Mouse (Mus musculus) lung, embryonic 15.5 days (tissue): ENCODE measurements around the gene Taf15. TPM values are rescaled to one million over a fixed set of nuclear protein-coding genes. Genes with fewer than 3 reads are reported as not detected.

ENCODE experiments used
- ATAC-seq: fragments of 200-750 bp; cut with Nextera tagmentation; 2 replicates; pipeline ENCODE4 v1.8.0; 2017; ENCODE audit warnings: moderate number of reproducible peaks, borderline replicate concordance; ENCODE audit not compliant: low FRiP score, low TSS enrichment; ENCODE audit errors: extremely low read depth
- H3K27ac ChIP-seq: fragments of 300-500 bp; sonication (generic); 2 replicates; pipeline ENCODE4 v1.5.1; 2015; ENCODE audit warnings: moderate library complexity, mild to moderate bottlenecking, inconsistent platforms
- H3K27me3 ChIP-seq: fragments of 300-500 bp; sonication (generic); 2 replicates; pipeline ENCODE4 v1.6.1; 2015; ENCODE audit warnings: inconsistent platforms
- H3K36me3 ChIP-seq: fragments of 300-500 bp; sonication (generic); 2 replicates; pipeline ENCODE4 v1.6.1; 2015; ENCODE audit warnings: inconsistent platforms
- H3K4me1 ChIP-seq: fragments of 300-500 bp; sonication (generic); 2 replicates; pipeline ENCODE4 v1.6.1; 2015; ENCODE audit warnings: inconsistent platforms
- H3K4me2 ChIP-seq: fragments of 300-500 bp; sonication (generic); 2 replicates; pipeline ENCODE4 v1.6.1; 2015; ENCODE audit warnings: inconsistent platforms, mild to moderate bottlenecking, moderate library complexity
- H3K4me3 ChIP-seq: fragments of 300-500 bp; sonication (generic); 2 replicates; pipeline ENCODE4 v1.5.1; 2015; ENCODE audit warnings: mild to moderate bottlenecking, inconsistent platforms
- H3K9ac ChIP-seq: fragments of 300-500 bp; sonication (generic); 2 replicates; pipeline ENCODE4 v1.6.1; 2015; ENCODE audit warnings: inconsistent platforms
- H3K9me3 ChIP-seq: fragments of 300-500 bp; sonication (generic); 2 replicates; pipeline ENCODE4 v1.6.1; 2016; ENCODE audit warnings: inconsistent platforms
- WGBS: fragments of 180-500 bp; shearing (Covaris S2); methylation state at CpG from one replicate; pipeline ENCODE4 v1.1.7; 2015; 5-methylcytosine and 5-hydroxymethylcytosine counted together
- polyA plus RNA-seq: library from polyadenylated mRNA; unstranded; fragments of >200 nt; fragmentation: Nextera tagmentation; extraction: Ambion mirVana; gene quantifications from 2 replicates; pipeline ENCODE4 v1.2.1, GENCODE M21; 2015

Gene Taf15
- polyA plus RNA-seq, 1 experiment from 2014 or later: 11.3 TPM

DNA sequence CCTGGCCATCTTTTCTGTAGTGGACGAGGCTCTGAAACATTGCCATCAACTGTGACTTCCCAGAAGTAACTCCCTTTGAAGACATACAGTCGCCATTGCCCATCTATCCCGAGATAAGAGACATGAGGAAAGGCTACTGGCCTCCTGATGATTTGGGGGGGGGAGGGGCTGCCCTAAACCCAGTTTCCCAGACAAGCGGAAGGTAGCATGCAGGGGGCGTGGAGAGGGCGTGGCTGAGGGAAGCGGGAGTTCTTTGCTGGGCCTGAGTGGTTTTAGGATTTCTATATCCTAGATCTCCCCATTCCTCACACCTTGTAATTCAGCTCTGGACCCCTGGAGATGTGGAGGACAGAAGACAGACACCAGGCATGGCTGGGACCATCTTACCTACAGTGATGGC, 29.1 kb upstream of the Taf15 start:
- no peak for ATAC-seq
- 11% methylated on average over 7 of the region's 7 CpGs for whole genome bisulfite sequencing
- H3K4me1 ChIP-seq: peaks cover 34% of the 10 kb centered on the region
- no peaks in the 10 kb centered on the region for H3K36me3 ChIP-seq
- H3K27me3 ChIP-seq: peaks cover 54% of the 10 kb centered on the region
- no peak overlapping the region for H3K9ac ChIP-seq
- no peak overlapping the region for H3K27ac ChIP-seq
- no peak overlapping the region for H3K4me2 ChIP-seq
- H3K9me3 ChIP-seq: no peaks in the 10 kb centered on the region
- no peak overlapping the region for H3K4me3 ChIP-seq

DNA sequence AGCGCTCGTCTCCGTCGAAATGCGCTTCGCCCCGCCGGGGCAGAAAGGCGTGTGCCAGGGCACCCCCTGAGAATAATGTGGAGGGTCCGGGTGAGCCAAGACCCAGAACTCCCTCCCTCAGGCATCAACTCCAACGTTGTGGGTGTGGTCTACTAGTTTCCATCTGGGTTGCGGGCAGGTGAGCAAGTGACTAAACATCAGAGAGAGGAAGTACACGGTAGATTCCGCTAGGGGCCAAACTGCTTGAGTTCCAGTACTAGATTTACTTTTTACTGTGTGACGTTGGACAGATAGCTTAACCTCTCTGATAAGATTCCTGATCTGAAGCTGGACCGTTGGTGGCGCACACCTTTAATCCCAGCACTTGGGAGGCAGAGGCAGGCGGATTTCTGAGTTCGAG, 27.9 kb upstream of the Taf15 start:
- H3K4me3 ChIP-seq: peak overlapping the region; percentile 13
- H3K27me3 ChIP-seq: peaks cover 54% of the 10 kb centered on the region
- no peaks in the 10 kb centered on the region for H3K9me3 ChIP-seq
- WGBS: 27% methylated on average over 19 of the region's 19 CpGs
- no peak overlapping the region for H3K27ac ChIP-seq
- peaks cover 44% of the 10 kb centered on the region for H3K4me1 ChIP-seq
- H3K9ac ChIP-seq: no peak overlapping the region
- no peaks in the 10 kb centered on the region for H3K36me3 ChIP-seq
- H3K4me2 ChIP-seq: peak overlapping the region; percentile 47
- ATAC-seq: no peak

DNA sequence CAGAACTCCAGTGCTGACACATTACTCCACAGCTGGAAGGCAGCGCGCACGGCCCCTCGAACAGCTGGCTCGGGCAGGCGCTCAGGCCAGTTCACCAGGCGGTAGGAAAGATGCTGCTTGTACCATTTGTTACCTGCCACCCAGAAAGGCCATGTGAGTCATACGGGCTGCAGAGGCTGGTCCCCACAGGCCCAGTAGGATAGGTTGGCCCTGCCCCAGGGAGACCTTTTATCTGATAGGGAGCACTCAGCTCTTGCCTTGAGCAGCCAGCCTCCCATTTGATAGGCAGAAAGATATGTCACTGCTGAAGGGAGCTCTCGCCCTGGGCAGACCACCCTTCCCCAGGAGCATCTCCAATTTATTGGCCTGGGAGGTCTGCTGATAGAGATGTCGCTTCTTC, 25.3 kb upstream of the Taf15 start:
- 62% methylated on average over 10 of the region's 10 CpGs for WGBS
- Histone ChIP-seq H3K36me3 (no peaks in the 10 kb centered on the region), H3K27ac (peak overlapping the region; percentile 38), H3K4me2 (no peak overlapping the region; the same call in 1 of the 2 replicates), H3K9ac (no peak overlapping the region), H3K4me3 (no peak overlapping the region), H3K27me3 (peaks cover 36% of the 10 kb centered on the region), H3K4me1 (peaks cover 41% of the 10 kb centered on the region), H3K9me3 (no peaks in the 10 kb centered on the region)
- 0 out of 2 replicates have a peak, but pooled peaks have one; percentile 15 for ATAC-seq

DNA sequence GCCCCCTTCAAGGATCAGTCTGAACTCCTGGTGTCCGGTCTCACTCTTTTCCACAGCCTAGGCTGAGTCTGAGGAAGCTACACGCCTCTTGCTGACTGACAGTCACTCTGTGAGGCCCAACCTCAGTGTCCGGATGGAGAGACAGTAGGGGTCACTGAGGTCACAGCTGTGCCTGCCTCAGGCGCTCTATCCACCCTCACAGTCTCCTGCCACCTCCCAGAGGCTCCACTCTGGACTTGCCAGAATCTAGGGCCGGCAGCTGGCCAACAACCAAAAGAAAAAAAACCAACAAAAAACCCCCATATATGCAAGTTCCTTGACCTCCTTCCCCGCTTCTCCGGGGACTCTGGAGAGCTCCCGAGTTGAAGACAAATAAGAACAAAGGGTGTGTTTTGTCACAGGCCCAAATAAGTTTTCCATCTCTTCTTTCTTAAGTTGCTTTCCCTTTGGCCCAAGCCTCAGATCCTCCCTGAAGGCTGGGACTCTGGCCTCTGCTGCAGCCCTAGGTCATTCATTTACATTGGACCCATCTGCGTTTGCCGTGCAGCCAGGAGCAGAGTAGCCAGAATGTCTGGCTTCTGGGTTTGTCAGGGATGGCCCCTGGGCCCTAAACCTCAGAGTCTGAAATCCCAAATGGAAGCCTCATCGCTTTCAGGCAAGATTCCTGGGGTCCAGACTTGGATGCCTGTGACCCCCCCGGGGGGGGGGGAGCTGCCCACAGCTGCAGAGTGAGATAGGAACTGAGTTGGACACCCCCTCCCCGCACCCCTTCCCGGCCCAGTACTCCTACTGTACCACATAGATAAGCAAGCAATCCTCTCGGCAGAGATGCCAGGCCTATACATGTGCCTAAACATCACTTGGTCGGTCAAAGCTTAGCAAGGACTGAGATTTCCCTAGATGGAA, 24.6 kb upstream of the Taf15 start:
- 22% methylated on average over 16 of the region's 16 CpGs for WGBS
- H3K9ac ChIP-seq: no peak overlapping the region

DNA sequence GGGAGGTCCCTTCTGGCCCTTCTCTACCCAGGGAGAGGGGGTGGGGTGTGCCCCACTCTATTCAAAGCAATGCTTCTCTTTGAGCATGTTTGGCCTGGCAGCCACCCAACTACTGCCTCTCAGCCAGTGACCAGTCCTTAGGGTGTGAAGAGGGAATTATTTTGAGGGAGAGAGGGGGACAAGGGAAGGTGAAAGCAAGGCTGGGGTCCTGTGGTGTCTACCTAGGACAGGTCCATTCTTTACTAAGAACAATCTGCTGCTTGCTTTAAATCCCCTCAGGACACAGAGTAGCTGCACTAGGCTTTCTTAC, 24.0 kb upstream of the Taf15 start:
- ATAC-seq: peak; percentile 31; the same call in 1 of the 2 replicates
- H3K27ac ChIP-seq: peak overlapping the region; percentile 38; the same call in 1 of the 2 replicates
- H3K9me3 ChIP-seq: no peaks in the 10 kb centered on the region
- no peak overlapping the region for H3K9ac ChIP-seq
- no peak overlapping the region for H3K4me2 ChIP-seq
- peaks cover 24% of the 10 kb centered on the region for H3K27me3 ChIP-seq
- H3K4me1 ChIP-seq: peaks cover 37% of the 10 kb centered on the region
- no peak overlapping the region for H3K4me3 ChIP-seq
- no peaks in the 10 kb centered on the region for H3K36me3 ChIP-seq

More for the DNA sequence above, 24.6 kb upstream of the Taf15 start:
- peak overlapping the region; percentile 1; the same call in 1 of the 2 replicates for H3K4me2 ChIP-seq
- peak overlapping the region; percentile 38 for H3K27ac ChIP-seq
- no peaks in the 10 kb centered on the region for H3K9me3 ChIP-seq
- H3K36me3 ChIP-seq: no peaks in the 10 kb centered on the region
- ATAC-seq: peak; percentile 37
- H3K4me3 ChIP-seq: no peak overlapping the region
- H3K4me1 ChIP-seq: peaks cover 39% of the 10 kb centered on the region
- H3K27me3 ChIP-seq: peaks cover 30% of the 10 kb centered on the region

DNA sequence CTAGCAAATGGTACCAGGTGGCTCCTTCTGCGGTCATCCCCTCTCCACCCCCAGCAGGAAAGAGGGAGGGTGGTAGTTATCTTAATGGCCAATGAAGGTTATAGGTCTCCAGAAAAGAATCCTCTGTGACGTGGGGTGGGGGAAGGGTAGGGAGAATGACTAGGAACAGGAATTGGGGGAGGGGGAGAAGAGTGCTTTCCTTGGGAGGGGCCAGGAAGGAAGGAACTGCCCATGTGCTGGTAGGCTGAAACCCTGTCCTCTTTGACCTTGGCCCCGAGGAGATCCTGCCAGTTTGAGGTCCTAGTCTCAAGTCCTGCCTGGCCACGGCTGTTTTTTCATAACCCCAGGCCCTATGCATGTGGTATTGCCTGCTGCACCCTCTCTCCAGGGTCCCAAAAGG, 23.6 kb upstream of the Taf15 start:
- Histone ChIP-seq H3K9me3 (no peaks in the 10 kb centered on the region), H3K4me1 (peaks cover 36% of the 10 kb centered on the region), H3K4me3 (no peak overlapping the region), H3K27ac (peak overlapping the region; percentile 38; the same call in 1 of the 2 replicates), H3K27me3 (peaks cover 20% of the 10 kb centered on the region), H3K36me3 (no peaks in the 10 kb centered on the region), H3K4me2 (no peak overlapping the region), H3K9ac (no peak overlapping the region)
- ATAC-seq: peak; percentile 19; the same call in 1 of the 2 replicates
- WGBS: 26% methylated on average over 4 of the region's 4 CpGs

DNA sequence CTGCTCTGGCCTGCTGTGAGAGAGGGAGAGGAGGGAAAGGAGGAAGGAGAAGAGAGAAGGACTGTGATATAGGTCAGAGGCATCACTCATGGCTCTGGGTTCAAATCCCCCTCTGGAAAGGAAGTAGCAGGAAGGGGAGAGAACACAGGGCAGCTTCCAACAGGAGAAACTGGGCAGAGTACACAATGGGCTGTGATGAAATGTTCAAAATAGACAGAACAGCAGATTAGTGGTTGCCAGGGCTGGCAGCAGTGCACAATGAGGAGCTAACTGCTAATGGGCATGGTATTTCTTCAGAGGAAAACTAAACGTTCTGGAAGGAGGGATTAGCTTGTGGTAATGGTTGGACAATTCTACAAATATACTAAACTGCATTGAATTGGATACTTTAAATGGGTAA, 22.3 kb upstream of the Taf15 start:
- Histone ChIP-seq H3K9me3 (no peaks in the 10 kb centered on the region), H3K36me3 (no peaks in the 10 kb centered on the region), H3K4me3 (no peak overlapping the region), H3K4me1 (peaks cover 41% of the 10 kb centered on the region), H3K27me3 (peaks cover 9% of the 10 kb centered on the region; the same call in 1 of the 2 replicates), H3K9ac (no peak overlapping the region), H3K4me2 (no peak overlapping the region), H3K27ac (no peak overlapping the region)
- WGBS: 29% methylated on average over 1 of the region's 1 CpGs
- ATAC-seq: no peak

DNA sequence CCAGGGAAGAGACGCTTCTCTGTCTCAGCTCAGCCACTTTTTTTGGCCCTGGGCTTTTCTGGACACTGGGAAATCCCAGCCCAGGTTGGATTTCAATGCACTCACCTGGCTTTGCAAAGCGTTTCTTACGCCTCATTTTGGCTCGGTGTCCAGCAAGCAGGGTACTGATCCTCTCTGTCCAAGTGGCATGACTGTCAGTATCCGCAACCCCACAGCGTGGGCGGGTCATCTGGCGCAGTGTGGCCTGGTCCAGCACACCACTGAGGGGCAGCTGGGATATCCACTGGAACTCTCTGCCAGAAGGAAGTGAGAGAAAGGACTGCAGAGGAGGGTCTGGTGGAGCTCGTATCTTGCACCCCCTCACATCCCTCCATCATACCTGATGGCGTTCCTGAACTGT, 21.6 kb upstream of the Taf15 start:
- Histone ChIP-seq H3K4me3 (no peak overlapping the region), H3K27ac (no peak overlapping the region), H3K27me3 (peaks cover 2% of the 10 kb centered on the region; the same call in 1 of the 2 replicates), H3K4me2 (no peak overlapping the region), H3K36me3 (no peaks in the 10 kb centered on the region), H3K9me3 (no peaks in the 10 kb centered on the region), H3K4me1 (peaks cover 45% of the 10 kb centered on the region), H3K9ac (no peak overlapping the region)
- no peak for ATAC-seq
- whole genome bisulfite sequencing: 82% methylated on average over 10 of the region's 10 CpGs

DNA sequence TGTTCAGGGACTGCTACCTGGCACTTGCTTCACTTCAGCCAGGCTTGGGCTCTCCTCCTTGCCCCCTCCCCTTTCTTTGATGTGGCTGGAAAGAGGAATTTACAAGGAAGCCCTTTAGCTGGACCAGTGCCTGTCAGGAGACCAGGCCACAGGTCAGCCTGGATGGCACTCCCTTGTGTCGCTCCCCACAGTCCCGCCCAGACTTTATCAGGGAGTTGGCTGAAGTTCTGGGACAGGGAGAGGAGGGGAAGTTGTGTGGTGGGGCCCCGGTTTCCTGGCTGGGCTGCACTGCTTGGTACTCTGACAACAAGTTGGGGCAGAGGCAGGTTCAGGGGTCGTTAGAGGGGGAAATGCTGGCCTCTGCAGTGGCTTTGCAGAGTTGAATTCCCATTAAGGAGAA, 18.3 kb upstream of the Taf15 start:
- H3K9ac ChIP-seq: no peak overlapping the region
- H3K27ac ChIP-seq: peak overlapping the region; percentile 9; the same call in 1 of the 2 replicates
- H3K27me3 ChIP-seq: no peaks in the 10 kb centered on the region
- no peak overlapping the region for H3K4me2 ChIP-seq
- 7% methylated on average over 4 of the region's 4 CpGs for WGBS
- H3K4me1 ChIP-seq: peaks cover 21% of the 10 kb centered on the region
- H3K36me3 ChIP-seq: no peaks in the 10 kb centered on the region
- no peak overlapping the region for H3K4me3 ChIP-seq
- peak; percentile 73; the same call in 1 of the 2 replicates for ATAC-seq
- H3K9me3 ChIP-seq: no peaks in the 10 kb centered on the region

DNA sequence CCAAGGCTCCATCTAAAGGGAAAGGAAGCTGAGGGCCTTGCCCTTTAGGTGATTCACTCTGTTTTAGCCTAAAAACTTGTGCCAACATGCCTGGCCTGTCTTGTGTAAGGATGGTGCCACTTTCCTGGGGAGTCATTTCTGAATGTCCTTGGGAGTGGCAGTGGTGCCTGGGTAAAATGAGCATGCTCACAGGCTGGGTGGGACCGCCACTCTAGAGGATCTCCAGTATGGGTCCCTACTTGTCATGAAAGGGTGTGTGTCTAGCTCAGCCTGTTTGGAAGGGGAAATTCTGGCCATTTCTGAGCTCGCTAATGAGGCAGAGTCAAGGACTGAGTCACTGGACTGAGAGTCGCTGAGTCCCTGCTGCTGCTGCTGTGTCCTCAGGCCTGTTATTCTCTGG, 17.3 kb upstream of the Taf15 start:
- WGBS: 52% methylated on average over 3 of the region's 3 CpGs
- no peaks in the 10 kb centered on the region for H3K9me3 ChIP-seq

DNA sequence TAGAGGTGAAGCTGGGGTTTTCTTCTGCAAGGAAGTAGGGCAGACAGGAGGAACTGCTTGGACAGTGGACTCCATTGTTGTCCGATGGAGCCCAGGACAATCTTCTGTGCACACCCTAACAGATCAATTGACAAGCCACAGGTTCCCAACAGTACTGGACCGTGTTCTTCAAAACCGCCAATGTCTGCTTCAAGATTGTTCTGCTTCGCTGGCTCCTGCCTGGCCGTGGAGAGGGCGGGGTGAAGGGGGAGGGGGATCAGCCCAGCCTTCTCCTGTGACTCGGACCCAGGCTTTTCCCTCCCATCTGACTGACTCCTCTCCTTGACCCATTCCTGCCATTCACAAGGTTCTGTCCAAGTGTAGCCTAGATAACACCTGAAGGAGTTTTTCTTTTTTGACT, 15.6 kb upstream of the Taf15 start:
- 49% methylated on average over 7 of the region's 7 CpGs for WGBS
- no peak overlapping the region for H3K27ac ChIP-seq
- H3K4me1 ChIP-seq: peaks cover 22% of the 10 kb centered on the region
- peaks cover 9% of the 10 kb centered on the region for H3K27me3 ChIP-seq
- no peak for ATAC-seq
- no peak overlapping the region for H3K4me3 ChIP-seq
- no peaks in the 10 kb centered on the region for H3K9me3 ChIP-seq
- no peak overlapping the region for H3K9ac ChIP-seq
- H3K4me2 ChIP-seq: no peak overlapping the region
- no peaks in the 10 kb centered on the region for H3K36me3 ChIP-seq

More for the DNA sequence above, 17.3 kb upstream of the Taf15 start:
- Histone ChIP-seq H3K27ac (no peak overlapping the region), H3K4me3 (no peak overlapping the region), H3K9ac (no peak overlapping the region), H3K36me3 (no peaks in the 10 kb centered on the region), H3K4me2 (no peak overlapping the region), H3K27me3 (no peaks in the 10 kb centered on the region), H3K4me1 (peaks cover 19% of the 10 kb centered on the region)
- no peak for ATAC-seq

DNA sequence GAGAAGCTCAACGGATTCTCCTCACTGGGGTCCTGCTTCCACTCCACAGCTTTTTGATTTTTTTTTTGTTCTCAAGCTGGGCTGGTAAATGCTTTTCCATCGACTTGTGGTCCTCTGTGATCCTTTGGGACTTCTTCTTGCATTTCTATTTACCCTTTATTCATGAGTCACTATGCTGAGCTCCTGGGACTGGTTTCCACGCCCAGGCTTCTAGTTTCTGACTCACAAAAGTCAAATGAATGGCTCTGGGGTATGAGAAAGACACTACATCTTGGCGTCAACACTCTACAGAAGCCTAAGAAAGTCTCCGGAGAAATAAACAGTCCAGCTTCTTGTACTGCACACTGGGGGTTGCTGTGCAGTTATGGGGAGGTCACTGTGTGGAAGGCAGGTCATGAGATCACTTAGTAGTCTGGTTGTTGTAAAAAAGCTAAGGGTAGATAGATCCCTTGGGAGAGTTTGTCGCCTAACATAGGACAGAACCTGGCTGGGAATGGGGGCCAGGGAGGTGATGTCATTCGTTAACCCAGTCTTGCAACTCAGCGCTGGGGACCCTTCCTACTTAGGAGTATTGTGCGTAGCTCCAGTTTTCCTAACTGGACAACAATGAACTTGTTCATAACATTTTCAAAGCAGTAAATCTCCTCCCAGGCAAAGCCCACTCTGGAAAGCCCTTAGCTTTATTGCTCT, 14.8 kb upstream of the Taf15 start:
- Histone ChIP-seq H3K27me3 (peaks cover 13% of the 10 kb centered on the region), H3K9ac (no peak overlapping the region), H3K36me3 (no peaks in the 10 kb centered on the region), H3K4me1 (peaks cover 26% of the 10 kb centered on the region), H3K9me3 (no peaks in the 10 kb centered on the region), H3K27ac (no peak overlapping the region), H3K4me3 (no peak overlapping the region), H3K4me2 (no peak overlapping the region)
- no peak for ATAC-seq
- WGBS: 62% methylated on average over 9 of the region's 9 CpGs
